Mouse (Mus musculus) CH12.LX (cell line): ENCODE measurements at regions not wholly inside any gene's neighbourhood (a gene's known extent, or its start where the extent isn't known, plus 50 kb on each side); places are given as distances from the start of the nearest gene placed in this dataset.

Experiments used
- DNase-seq: peaks from one replicate; pipeline ENCODE4 v3.0.0-alpha.2; 2013; ENCODE audit errors: extremely low read depth
- H3K27ac ChIP-seq: 2 replicates; pipeline ENCODE4 v1.5.1; 2012; ENCODE audit warnings: low read depth, mild to moderate bottlenecking, control low read depth, moderate library complexity; ENCODE audit not compliant: insufficient read depth
- H3K27me3 ChIP-seq: replicated peaks from 2 replicates; pipeline ENCODE3; 2012; ENCODE audit warnings: inconsistent platforms
- H3K36me3 ChIP-seq, 2 experiments: replicated peaks in 1 of 2; 2 replicates each; pipeline versions ENCODE3 to v1.6.1; 2012; ENCODE audit warnings: inconsistent platforms in 1 of 2, low read length in 1 of 2, mild to moderate bottlenecking in 1 of 2, mixed read lengths in 1 of 2, moderate library complexity in 1 of 2; ENCODE audit not compliant: control insufficient read depth in 1 of 2, insufficient read depth in 1 of 2
- H3K4me1 ChIP-seq, 2 experiments: 2 replicates each; pipeline ENCODE4 v1.6.1; 2012; ENCODE audit warnings: inconsistent platforms in 1 of 2, moderate library complexity in 1 of 2; ENCODE audit not compliant: insufficient read depth in 2 of 2, control insufficient read depth in 1 of 2
- H3K4me2 ChIP-seq: 2 replicates; pipeline ENCODE4 v1.6.1; 2012; ENCODE audit warnings: low read depth, mild to moderate bottlenecking, control low read depth; ENCODE audit not compliant: poor library complexity, insufficient read depth, severe bottlenecking
- H3K4me3 ChIP-seq, 3 experiments: fragments of 150-350 bp in 1 of 3; sonication (generic) in 1 of 3; replicated peaks in 1 of 3; 2 replicates each; pipeline versions ENCODE3 to v1.5.1; 2011 to 2012; ENCODE audit warnings: low read depth in 2 of 3, low read length in 2 of 3, mild to moderate bottlenecking in 2 of 3, moderate library complexity in 2 of 3, control low read depth in 1 of 3, improper control_type of control experiment in 1 of 3, inconsistent platforms in 1 of 3, mixed read lengths in 1 of 3; ENCODE audit not compliant: poor library complexity in 1 of 3
- H3K79me2 ChIP-seq: replicated peaks from 2 replicates; pipeline ENCODE4 v1.6.1; 2012; ENCODE audit warnings: mild to moderate bottlenecking, moderate library complexity; ENCODE audit not compliant: control insufficient read depth, poor library complexity, insufficient read depth, severe bottlenecking; ENCODE audit errors: extremely low read depth
- H3K9ac ChIP-seq: 2 replicates; pipeline ENCODE4 v1.6.1; 2012; ENCODE audit warnings: low read depth, mild to moderate bottlenecking, control low read depth, moderate library complexity; ENCODE audit not compliant: insufficient read depth
- H3K9me3 ChIP-seq: replicated peaks from 2 replicates; pipeline ENCODE3; 2012; ENCODE audit warnings: low read length, inconsistent platforms, mixed read lengths
- BHLHE40 ChIP-seq: IDR thresholded peaks from 2 replicates; pipeline ENCODE4 v1.6.1; 2011; ENCODE audit warnings: mild to moderate bottlenecking, low read depth, low read length, improper control_type of control experiment
- CHD1 ChIP-seq: IDR thresholded peaks from 2 replicates; pipeline ENCODE4 v1.6.1; 2012; ENCODE audit warnings: low read depth, low read length, improper control_type of control experiment, inconsistent platforms
- CHD2 ChIP-seq: IDR thresholded peaks from 2 replicates; pipeline ENCODE4 v1.6.1; 2011; ENCODE audit warnings: low read length, improper control_type of control experiment
- ETS1 ChIP-seq: conservative IDR thresholded peaks from 2 replicates; pipeline ENCODE4 v1.6.1; 2012; ENCODE audit warnings: low read depth, mild to moderate bottlenecking, inconsistent platforms, low read length, improper control_type of control experiment, moderate library complexity
- GABPA ChIP-seq: IDR thresholded peaks from 2 replicates; pipeline ENCODE4 v1.6.1; 2012; ENCODE audit warnings: low read depth, low read length, improper control_type of control experiment, inconsistent platforms; ENCODE audit not compliant: insufficient replicate concordance
- HCFC1 ChIP-seq: IDR thresholded peaks from 2 replicates; pipeline ENCODE4 v1.6.1; 2012; ENCODE audit warnings: low read depth, mild to moderate bottlenecking, inconsistent platforms, low read length, improper control_type of control experiment
- JUN ChIP-seq: IDR thresholded peaks from 2 replicates; pipeline ENCODE4 v1.6.1; 2011; ENCODE audit warnings: low read depth, mild to moderate bottlenecking, low read length, improper control_type of control experiment, moderate library complexity; ENCODE audit not compliant: insufficient read depth
- JUND ChIP-seq: conservative IDR thresholded peaks from 2 replicates; pipeline ENCODE4 v1.6.1; 2011; ENCODE audit warnings: low read depth, low read length, improper control_type of control experiment
- KAT2A ChIP-seq: IDR thresholded peaks from 2 replicates; pipeline ENCODE4 v1.6.1; 2012; ENCODE audit warnings: low read length, improper control_type of control experiment, inconsistent platforms; ENCODE audit not compliant: insufficient replicate concordance
- MEF2A ChIP-seq: IDR thresholded peaks from 2 replicates; pipeline ENCODE4 v1.6.1; 2014; ENCODE audit warnings: low read depth, mild to moderate bottlenecking, inconsistent platforms, low read length, improper control_type of control experiment, borderline replicate concordance
- MXI1 ChIP-seq: IDR thresholded peaks from 2 replicates; pipeline ENCODE4 v1.6.1; 2011; ENCODE audit warnings: mild to moderate bottlenecking, low read depth, low read length, improper control_type of control experiment
- MYC ChIP-seq: IDR thresholded peaks from 2 replicates; pipeline ENCODE4 v1.6.1; 2011; ENCODE audit warnings: low read depth, mild to moderate bottlenecking, improper control_type of control experiment, low read length
- NELFE ChIP-seq: IDR thresholded peaks from 2 replicates; pipeline ENCODE4 v1.6.1; 2011; ENCODE audit warnings: low read depth, low read length, improper control_type of control experiment
- NRF1 ChIP-seq: IDR thresholded peaks from 2 replicates; pipeline ENCODE4 v1.6.1; 2014; ENCODE audit warnings: low read depth, mild to moderate bottlenecking, inconsistent platforms, low read length, improper control_type of control experiment, moderate library complexity
- POLR2A ChIP-seq: IDR thresholded peaks from 2 replicates; pipeline ENCODE4 v1.6.1; 2011; ENCODE audit warnings: low read depth, mild to moderate bottlenecking, improper control_type of control experiment, low read length
- POLR2AphosphoS2 ChIP-seq: IDR thresholded peaks from 2 replicates; pipeline ENCODE4 v1.6.1; 2011; ENCODE audit warnings: low read depth, low read length, improper control_type of control experiment
- RAD21 ChIP-seq: IDR thresholded peaks from 2 replicates; pipeline ENCODE4 v1.6.1; 2011; ENCODE audit warnings: low read depth, mild to moderate bottlenecking, low read length, improper control_type of control experiment, moderate library complexity
- RCOR1 ChIP-seq: conservative IDR thresholded peaks from 2 replicates; pipeline ENCODE4 v1.6.1; 2012; ENCODE audit warnings: low read depth, mild to moderate bottlenecking, inconsistent platforms, low read length, improper control_type of control experiment
- TBP ChIP-seq: conservative IDR thresholded peaks from 2 replicates; pipeline ENCODE4 v1.6.1; 2011; ENCODE audit warnings: low read depth, low read length, improper control_type of control experiment
- TCF12 ChIP-seq: IDR thresholded peaks from 2 replicates; pipeline ENCODE4 v1.6.1; 2014; ENCODE audit warnings: low read depth, mild to moderate bottlenecking, inconsistent platforms, low read length, improper control_type of control experiment
- UBTF ChIP-seq: IDR thresholded peaks from 2 replicates; pipeline ENCODE4 v1.6.1; 2012; ENCODE audit warnings: low read depth, mild to moderate bottlenecking, inconsistent platforms, low read length, improper control_type of control experiment, moderate library complexity
- USF1 ChIP-seq: IDR thresholded peaks from 2 replicates; pipeline ENCODE4 v1.6.1; 2014; ENCODE audit warnings: low read depth, mild to moderate bottlenecking, inconsistent platforms, low read length, improper control_type of control experiment
- USF2 ChIP-seq: conservative IDR thresholded peaks from 2 replicates; pipeline ENCODE4 v1.6.1; 2011; ENCODE audit warnings: low read depth, low read length, improper control_type of control experiment
- ZKSCAN1 ChIP-seq: IDR thresholded peaks from 2 replicates; pipeline ENCODE4 v1.6.1; 2012; ENCODE audit warnings: low read depth, inconsistent platforms, low read length, improper control_type of control experiment, borderline replicate concordance
- ZMIZ1 ChIP-seq: IDR thresholded peaks from 2 replicates; pipeline ENCODE4 v1.6.1; 2012; ENCODE audit warnings: low read depth, mild to moderate bottlenecking, inconsistent platforms, low read length, improper control_type of control experiment
- ZNF384 ChIP-seq: IDR thresholded peaks from 2 replicates; pipeline ENCODE4 v1.6.1; 2012; ENCODE audit warnings: low read depth, low read length, improper control_type of control experiment, inconsistent platforms
- dilution Hi-C: fragments of 300-500 bp; cut with MboI; formaldehyde crosslinking; loops from 2 replicates; pipeline ENCODE4 v1.14.3; 2020; ENCODE audit warnings: low sequenced_read_pairs; ENCODE audit not compliant: extremely low pct_unique_long_range_greater_than_20kb, extremely low pct_ligation_motif_present
- in situ Hi-C: fragments of 300-500 bp; cut with MboI; formaldehyde crosslinking; loops from 3 replicates; pipeline ENCODE4 v1.14.3; 2019; ENCODE audit warnings: low sequenced_read_pairs, low pct_ligation_motif_present, low pct_unique_long_range_greater_than_20kb, mixed read lengths

DNA sequence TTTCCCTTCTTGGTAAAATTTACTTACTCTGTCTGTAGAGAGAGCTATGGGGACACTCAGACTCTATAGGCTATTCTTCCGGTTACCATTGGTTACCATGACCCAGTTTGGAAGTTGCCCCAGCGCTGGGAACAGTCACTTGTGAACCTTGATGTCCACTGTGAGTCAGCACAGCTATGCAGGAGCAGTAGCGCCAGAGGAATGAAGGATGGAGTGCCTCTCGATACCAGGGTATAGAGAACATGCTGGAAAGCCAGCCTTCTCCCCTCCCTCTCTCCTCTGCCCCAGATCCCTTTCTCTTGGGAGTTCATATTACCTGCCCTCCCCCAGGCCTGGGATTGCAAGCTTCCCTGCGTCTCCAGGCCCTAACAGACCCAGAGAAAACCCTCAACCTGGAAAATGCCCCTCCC lies 141.8 kb downstream of the Zfp36l1 start:
- Histone ChIP-seq H3K4me2 (no peak overlapping the region), H3K36me3 (no peaks in the 10 kb centered on the region), H3K4me1 (peaks cover 31 to 88% of the 10 kb centered on the region in 2 experiments), H3K9me3 (peaks cover 3% of the 10 kb centered on the region), H3K27me3 (no peaks in the 10 kb centered on the region), H3K9ac (no peak overlapping the region), H3K79me2 (no peaks in the 10 kb centered on the region), H3K27ac (no peak overlapping the region), H3K4me3 (no peak overlapping the region)
- TF ChIP-seq POLR2AphosphoS2 (no peak), HCFC1 (no peak), MEF2A (no peak), POLR2A (no peak), ZKSCAN1 (no peak), CHD1 (no peak), CHD2 (no peak), USF2 (no peak), BHLHE40 (no peak), RAD21 (no peak), ZNF384 (no peak)
- DNase-seq: no peak
- dilution Hi-C loops: no loop called here
- in situ Hi-C loops: loop anchor here (10.0 kb wide), 2 partner anchors 134 to 336 kb away; no protein-coding TSS in a partner anchor

DNA sequence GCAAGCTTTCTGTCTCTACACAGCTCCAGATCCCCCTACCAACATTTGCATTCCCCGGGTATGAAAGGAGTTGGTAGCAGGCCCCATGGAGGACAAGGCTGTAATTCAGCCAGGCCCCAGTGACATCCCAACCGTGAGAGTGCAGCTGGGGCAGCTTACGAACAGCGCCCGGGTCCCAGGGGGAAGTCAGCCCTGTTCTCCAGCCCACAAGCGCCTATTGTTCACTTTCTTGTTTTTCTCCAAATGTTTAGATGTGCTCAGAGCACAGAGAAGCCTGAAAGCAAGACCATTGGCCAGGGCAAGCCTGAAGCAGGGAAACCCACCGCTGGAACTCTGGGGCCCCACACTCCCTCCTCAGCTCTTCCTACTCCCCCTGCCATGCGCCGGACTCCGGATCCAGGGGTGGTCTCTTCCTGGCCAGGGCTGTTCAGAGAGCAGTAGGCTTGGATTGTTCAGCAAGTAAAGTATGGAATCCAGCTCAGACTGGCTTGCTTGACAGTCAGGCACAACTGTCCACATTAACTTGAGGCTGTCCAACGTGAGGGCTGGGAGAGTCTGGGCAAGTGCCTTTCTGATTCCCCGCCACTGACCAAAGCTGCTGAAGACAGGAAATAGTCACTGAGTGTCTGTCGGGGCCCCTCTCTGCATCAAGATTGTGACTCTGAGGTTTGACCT lies 142.4 kb downstream of the Zfp36l1 start:
- dilution Hi-C loops (no loop called here), in situ Hi-C loops (loop anchor here (10.0 kb wide), 2 partner anchors 134 to 336 kb away; no protein-coding TSS in a partner anchor)
- Histone ChIP-seq H3K79me2 (no peaks in the 10 kb centered on the region), H3K9ac (no peak overlapping the region), H3K4me3 (peak overlapping the region in 1 of 3 experiments; percentile 13), H3K4me2 (no peak overlapping the region)
- no peak for DNase-seq
- TF ChIP-seq NRF1: no peak
- TF ChIP-seq RCOR1: no peak
- TF ChIP-seq UBTF: peak; percentile 82; the same call in 1 of the 2 replicates
- TF ChIP-seq CHD1: no peak
- TF ChIP-seq TCF12: peak; percentile 45; the same call in 1 of the 2 replicates
- no peak for TF ChIP-seq NELFE
- TF ChIP-seq POLR2A: no peak
- TF ChIP-seq ZMIZ1: no peak
- TF ChIP-seq JUND: no peak
- TF ChIP-seq GABPA: no peak
- no peak for TF ChIP-seq MYC
- TF ChIP-seq KAT2A: no peak
- no peak for TF ChIP-seq ETS1
- TF ChIP-seq TBP: peak; percentile 63; the same call in 1 of the 2 replicates
- no peak for TF ChIP-seq RAD21
- no peak for TF ChIP-seq MEF2A
- TF ChIP-seq HCFC1: no peak
- TF ChIP-seq CHD2: no peak
- TF ChIP-seq JUN: no peak
- no peak for TF ChIP-seq MXI1
- no peak for TF ChIP-seq USF1
- TF ChIP-seq, all 38 proteins: peak for 3
- Histone ChIP-seq H3K27me3 (no peaks in the 10 kb centered on the region), H3K27ac (no peak overlapping the region), H3K36me3 (no peaks in the 10 kb centered on the region), H3K4me1 (peaks cover 31 to 85% of the 10 kb centered on the region in 2 experiments), H3K9me3 (peaks cover 3% of the 10 kb centered on the region)
